Mouse (Mus musculus): ENCODE measurements around the gene Calm3. TPM values are rescaled to one million over a fixed set of nuclear protein-coding genes. Genes with fewer than 3 reads are reported as not detected.

Calm3 gene
- polyA plus RNA-seq, 1 experiment from 2014 or later: 295 TPM

- Histone ChIP-seq H3K36me3 (ENCODE audit: control insufficient read depth, insufficient read depth, low read length) (no peaks in the 10 kb centered on the region), H3K4me3 (ENCODE audit: low read depth, low read length) (peak within 1 kb of the TSS; percentile 62), H3K4me1 (ENCODE audit: control insufficient read depth, insufficient read depth, low read length) (peaks cover 37% of the 10 kb centered on the region), H3K9me3 (ENCODE audit: control insufficient read depth, low read length) (no peaks in the 10 kb centered on the region), H3K9ac (ENCODE audit: low read length) (peak within 1 kb of the TSS; percentile 80), H3K27ac (ENCODE audit: low read depth, low read length) (peak within 1 kb of the TSS; percentile 57), H3K4me2 (peak within 1 kb of the TSS; percentile 83), H3K27me3 (ENCODE audit: control insufficient read depth, insufficient read depth, low read length) (peaks cover 44% of the 10 kb centered on the region)
- DNase-seq (ENCODE audit: low spot score, missing footprints) (peak; percentile 99), ATAC-seq (ENCODE audit: low FRiP score) (peak; percentile 92)
- 14% methylated on average over 36 of the region's 36 CpGs for WGBS
Observed at GRCm38 (mm10) chr7:16944061-16944807, 20.3 kb upstream of the Calm3 start, which contains the start of gene Pnmal2. TSS of gene Pnmal2 (plus strand) at chr7:16944682.

GRCm38 (mm10) chr7:16942861-16943260, 18.9 kb upstream of the Calm3 start:
- H3K4me2 ChIP-seq: no peak overlapping the region
- ATAC-seq (ENCODE audit: low FRiP score) (no peak), DNase-seq (ENCODE audit: low spot score, missing footprints) (no peak)
- no peak overlapping the region for H3K9ac ChIP-seq (ENCODE audit: low read length)
- WGBS: 61% methylated on average over 4 of the region's 4 CpGs
- no peak overlapping the region for H3K27ac ChIP-seq (ENCODE audit: low read depth, low read length)
- no peaks in the 10 kb centered on the region for H3K9me3 ChIP-seq (ENCODE audit: control insufficient read depth, low read length)
- H3K36me3 ChIP-seq (ENCODE audit: control insufficient read depth, insufficient read depth, low read length): no peaks in the 10 kb centered on the region
- H3K4me1 ChIP-seq (ENCODE audit: control insufficient read depth, insufficient read depth, low read length): peaks cover 36% of the 10 kb centered on the region
- peaks cover 31% of the 10 kb centered on the region for H3K27me3 ChIP-seq (ENCODE audit: control insufficient read depth, insufficient read depth, low read length)
- no peak overlapping the region for H3K4me3 ChIP-seq (ENCODE audit: low read depth, low read length)

- ATAC-seq (ENCODE audit: low FRiP score): no peak
- Histone ChIP-seq H3K9ac (ENCODE audit: low read length) (no peak overlapping the region), H3K27me3 (ENCODE audit: control insufficient read depth, insufficient read depth, low read length) (peaks cover 5% of the 10 kb centered on the region), H3K4me1 (ENCODE audit: control insufficient read depth, insufficient read depth, low read length) (peaks cover 18% of the 10 kb centered on the region), H3K4me2 (no peak overlapping the region), H3K27ac (ENCODE audit: low read depth, low read length) (no peak overlapping the region), H3K36me3 (ENCODE audit: control insufficient read depth, insufficient read depth, low read length) (no peaks in the 10 kb centered on the region), H3K4me3 (ENCODE audit: low read depth, low read length) (no peak overlapping the region), H3K9me3 (ENCODE audit: control insufficient read depth, low read length) (no peaks in the 10 kb centered on the region)
- DNase-seq (ENCODE audit: low spot score, missing footprints): no peak
- 56% methylated on average over 7 of the region's 7 CpGs for WGBS
Observed at GRCm38 (mm10) chr7:16940292-16940691, 16.4 kb upstream of the Calm3 start.

- no peaks in the 10 kb centered on the region for H3K36me3 ChIP-seq (ENCODE audit: control insufficient read depth, insufficient read depth, low read length)
- H3K27ac ChIP-seq (ENCODE audit: low read depth, low read length): no peak overlapping the region; the same call in 1 of the 2 replicates
- ATAC-seq (ENCODE audit: low FRiP score) (peak; percentile 83), DNase-seq (ENCODE audit: low spot score, missing footprints) (no peak)
- WGBS: 71% methylated on average over 17 of the region's 17 CpGs
- H3K9ac ChIP-seq (ENCODE audit: low read length): no peak overlapping the region
- no peak overlapping the region for H3K4me3 ChIP-seq (ENCODE audit: low read depth, low read length)
- H3K9me3 ChIP-seq (ENCODE audit: control insufficient read depth, low read length): no peaks in the 10 kb centered on the region
- no peak overlapping the region for H3K4me2 ChIP-seq
- no peaks in the 10 kb centered on the region for H3K27me3 ChIP-seq (ENCODE audit: control insufficient read depth, insufficient read depth, low read length)
- H3K4me1 ChIP-seq (ENCODE audit: control insufficient read depth, insufficient read depth, low read length): peaks cover 8% of the 10 kb centered on the region; the same call in 1 of the 2 replicates
Observed at GRCm38 (mm10) chr7:16938117-16938791, 14.3 kb upstream of the Calm3 start.

GRCm38 (mm10) chr7:16937312-16937711, 13.4 kb upstream of the Calm3 start:
- no peak for DNase-seq (ENCODE audit: low spot score, missing footprints)
- Histone ChIP-seq H3K27me3 (ENCODE audit: control insufficient read depth, insufficient read depth, low read length) (no peaks in the 10 kb centered on the region), H3K4me1 (ENCODE audit: control insufficient read depth, insufficient read depth, low read length) (peaks cover 8% of the 10 kb centered on the region; the same call in 1 of the 2 replicates), H3K4me3 (ENCODE audit: low read depth, low read length) (no peak overlapping the region), H3K27ac (ENCODE audit: low read depth, low read length) (no peak overlapping the region), H3K9me3 (ENCODE audit: control insufficient read depth, low read length) (no peaks in the 10 kb centered on the region), H3K4me2 (no peak overlapping the region), H3K9ac (ENCODE audit: low read length) (no peak overlapping the region), H3K36me3 (ENCODE audit: control insufficient read depth, insufficient read depth, low read length) (no peaks in the 10 kb centered on the region)
- 50% methylated on average over 4 of the region's 4 CpGs for WGBS
- no peak for ATAC-seq (ENCODE audit: low FRiP score)

GRCm38 (mm10) chr7:16932704-16933577, 9.0 kb upstream of the Calm3 start:
- Histone ChIP-seq H3K27me3 (ENCODE audit: control insufficient read depth, insufficient read depth, low read length) (no peaks in the 10 kb centered on the region), H3K4me1 (ENCODE audit: control insufficient read depth, insufficient read depth, low read length) (peaks cover 3% of the 10 kb centered on the region; the same call in 1 of the 2 replicates), H3K4me2 (no peak overlapping the region), H3K9ac (ENCODE audit: low read length) (no peak overlapping the region), H3K27ac (ENCODE audit: low read depth, low read length) (no peak overlapping the region), H3K4me3 (ENCODE audit: low read depth, low read length) (no peak overlapping the region), H3K36me3 (ENCODE audit: control insufficient read depth, insufficient read depth, low read length) (no peaks in the 10 kb centered on the region), H3K9me3 (ENCODE audit: control insufficient read depth, low read length) (no peaks in the 10 kb centered on the region)
- DNase-seq (ENCODE audit: low spot score, missing footprints): peak; percentile 92
- 40% methylated on average over 14 of the region's 14 CpGs for WGBS
- ATAC-seq (ENCODE audit: low FRiP score): peak; percentile 54

GRCm38 (mm10) chr7:16931968-16932627, 8.2 kb upstream of the Calm3 start:
- Histone ChIP-seq H3K27ac (ENCODE audit: low read depth, low read length) (no peak overlapping the region), H3K4me1 (ENCODE audit: control insufficient read depth, insufficient read depth, low read length) (peaks cover 3% of the 10 kb centered on the region; the same call in 1 of the 2 replicates), H3K36me3 (ENCODE audit: control insufficient read depth, insufficient read depth, low read length) (no peaks in the 10 kb centered on the region), H3K27me3 (ENCODE audit: control insufficient read depth, insufficient read depth, low read length) (no peaks in the 10 kb centered on the region), H3K9ac (ENCODE audit: low read length) (no peak overlapping the region), H3K9me3 (ENCODE audit: control insufficient read depth, low read length) (no peaks in the 10 kb centered on the region), H3K4me2 (no peak overlapping the region), H3K4me3 (ENCODE audit: low read depth, low read length) (no peak overlapping the region)
- peak; percentile 98 for DNase-seq (ENCODE audit: low spot score, missing footprints)
- peak; percentile 67 for ATAC-seq (ENCODE audit: low FRiP score)
- 18% methylated on average over 14 of the region's 14 CpGs for WGBS

- Histone ChIP-seq H3K4me2 (no peak overlapping the region), H3K4me3 (ENCODE audit: low read depth, low read length) (no peak overlapping the region), H3K27me3 (ENCODE audit: control insufficient read depth, insufficient read depth, low read length) (no peaks in the 10 kb centered on the region), H3K36me3 (ENCODE audit: control insufficient read depth, insufficient read depth, low read length) (no peaks in the 10 kb centered on the region), H3K4me1 (ENCODE audit: control insufficient read depth, insufficient read depth, low read length) (peaks cover 3% of the 10 kb centered on the region; the same call in 1 of the 2 replicates), H3K27ac (ENCODE audit: low read depth, low read length) (no peak overlapping the region; the same call in 1 of the 2 replicates), H3K9me3 (ENCODE audit: control insufficient read depth, low read length) (no peaks in the 10 kb centered on the region), H3K9ac (ENCODE audit: low read length) (no peak overlapping the region)
- ATAC-seq (ENCODE audit: low FRiP score) (peak; percentile 22; the same call in 1 of the 2 replicates), DNase-seq (ENCODE audit: low spot score, missing footprints) (peak; percentile 97)
- WGBS: 0% methylated on average over 1 of the region's 1 CpGs
Observed at GRCm38 (mm10) chr7:16930850-16931249, 6.9 kb upstream of the Calm3 start.
